Mouse (Mus musculus) neural tube, embryonic 11.5 days (tissue): Measurements from ENCODE around the gene Fxyd6. TPM values are rescaled to one million over a fixed set of nuclear protein-coding genes. Genes with fewer than 3 reads are reported as not detected.

ENCODE experiments used
- ATAC-seq: fragments of 200-750 bp; cut with Nextera tagmentation; 2 replicates; pipeline ENCODE4 v1.8.0; 2017; ENCODE audit warnings: moderate number of reproducible peaks, mild to moderate bottlenecking, moderate TSS enrichment, moderate library complexity; ENCODE audit not compliant: insufficient read depth, low FRiP score, low TSS enrichment
- DNase-seq: peaks from one replicate; pipeline ENCODE4 v3.0.0-alpha.2; 2015; ENCODE audit warnings: low spot score
- H3K27ac ChIP-seq: fragments of 300-500 bp; sonication (generic); 2 replicates; pipeline ENCODE4 v1.5.1; 2014; ENCODE audit warnings: low read depth, mild to moderate bottlenecking, low read length
- H3K27me3 ChIP-seq: fragments of 300-500 bp; sonication (generic); 2 replicates; pipeline ENCODE4 v1.6.1; 2014; ENCODE audit warnings: mild to moderate bottlenecking, low read length, mixed read lengths; ENCODE audit not compliant: control insufficient read depth, insufficient read depth
- H3K36me3 ChIP-seq: fragments of 300-500 bp; sonication (generic); 2 replicates; pipeline ENCODE4 v1.6.1; 2014; ENCODE audit warnings: mild to moderate bottlenecking, low read length, moderate library complexity, mixed read lengths; ENCODE audit not compliant: control insufficient read depth, insufficient read depth
- H3K4me1 ChIP-seq: fragments of 300-500 bp; sonication (generic); 2 replicates; pipeline ENCODE4 v1.6.1; 2014; ENCODE audit warnings: low read length, mixed read lengths; ENCODE audit not compliant: control insufficient read depth, insufficient read depth
- H3K4me2 ChIP-seq: fragments of 300-500 bp; sonication (generic); 2 replicates; pipeline ENCODE4 v1.6.1; 2014; ENCODE audit warnings: low read depth, mild to moderate bottlenecking, moderate library complexity
- H3K4me3 ChIP-seq: fragments of 300-500 bp; sonication (generic); 2 replicates; pipeline ENCODE4 v1.5.1; 2014; ENCODE audit warnings: low read depth, low read length
- H3K9ac ChIP-seq: fragments of 300-500 bp; sonication (generic); 2 replicates; pipeline ENCODE4 v1.6.1; 2014; ENCODE audit warnings: mild to moderate bottlenecking, low read length
- H3K9me3 ChIP-seq: fragments of 300-500 bp; sonication (generic); 2 replicates; pipeline ENCODE4 v1.6.1; 2016; ENCODE audit warnings: low read length; ENCODE audit not compliant: control insufficient read depth
- WGBS: fragments of 180-500 bp; shearing (Covaris S2); extraction: QIAGEN DNeasy Blood & Tissue Kit; methylation state at CpG from one replicate; pipeline ENCODE4 v1.1.7; 2014; 5-methylcytosine and 5-hydroxymethylcytosine counted together
- polyA plus RNA-seq: library from polyadenylated mRNA; unstranded; fragments of >200 nt; fragmentation: Nextera tagmentation; extraction: Ambion mirVana; gene quantifications from 2 replicates; pipeline ENCODE4 v1.2.1, GENCODE M21; 2014

Fxyd6 gene
- polyA plus RNA-seq, 1 experiment from 2014 or later: 109 TPM

- WGBS: 76% methylated on average over 7 of the region's 7 CpGs
- no peak for DNase-seq
- no peak for ATAC-seq
Measured at GRCm38 (mm10) chr9:45422761-45423298, 52.8 kb downstream of the Fxyd6 start.

GRCm38 (mm10) chr9:45426456-45426855, 56.5 kb downstream of the Fxyd6 start, which contains the start of gene Dscaml1:
Gene Dscaml1 (plus strand): TSS chr9:45426628.
- DNase-seq (no peak), ATAC-seq (no peak)
- H3K9ac ChIP-seq: no peak within 1 kb of the TSS
- peaks cover 28% of the 10 kb centered on the region for H3K27me3 ChIP-seq
- H3K4me3 ChIP-seq: no peak within 1 kb of the TSS
- no peak within 1 kb of the TSS for H3K27ac ChIP-seq
- H3K4me1 ChIP-seq: no peaks in the 10 kb centered on the region
- H3K36me3 ChIP-seq: no peaks in the 10 kb centered on the region
- no peaks in the 10 kb centered on the region for H3K9me3 ChIP-seq
- no peak within 1 kb of the TSS for H3K4me2 ChIP-seq
- 90% methylated on average over 4 of the region's 4 CpGs for WGBS

More at GRCm38 (mm10) chr9:45422761-45423298, 52.8 kb downstream of the Fxyd6 start:
- Histone ChIP-seq H3K27me3 (no peaks in the 10 kb centered on the region), H3K9ac (no peak overlapping the region), H3K4me2 (no peak overlapping the region), H3K36me3 (no peaks in the 10 kb centered on the region), H3K4me1 (no peaks in the 10 kb centered on the region), H3K9me3 (no peaks in the 10 kb centered on the region), H3K4me3 (no peak overlapping the region), H3K27ac (no peak overlapping the region)

GRCm38 (mm10) chr9:45429392-45429791, 59.4 kb downstream of the Fxyd6 start:
- H3K9me3 ChIP-seq: no peaks in the 10 kb centered on the region
- 37% methylated on average over 5 of the region's 5 CpGs for WGBS

GRCm38 (mm10) chr9:45429951-45430697, 60.1 kb downstream of the Fxyd6 start:
- WGBS: 2% methylated on average over 41 of the region's 54 CpGs
- no peak for ATAC-seq
- Histone ChIP-seq H3K9me3 (no peaks in the 10 kb centered on the region), H3K4me1 (no peaks in the 10 kb centered on the region), H3K4me3 (peak overlapping the region; percentile 33), H3K27ac (no peak overlapping the region), H3K27me3 (peaks cover 40% of the 10 kb centered on the region), H3K36me3 (no peaks in the 10 kb centered on the region), H3K4me2 (peak overlapping the region; percentile 42), H3K9ac (peak overlapping the region; percentile 10; the same call in 1 of the 2 replicates)
- peak; percentile 37 for DNase-seq

More at GRCm38 (mm10) chr9:45429392-45429791, 59.4 kb downstream of the Fxyd6 start:
- H3K27me3 ChIP-seq: peaks cover 40% of the 10 kb centered on the region
- no peak for ATAC-seq
- H3K36me3 ChIP-seq: no peaks in the 10 kb centered on the region
- H3K9ac ChIP-seq: no peak overlapping the region
- H3K4me3 ChIP-seq: no peak overlapping the region
- no peak overlapping the region for H3K27ac ChIP-seq
- no peaks in the 10 kb centered on the region for H3K4me1 ChIP-seq
- H3K4me2 ChIP-seq: no peak overlapping the region
- DNase-seq: no peak

GRCm38 (mm10) chr9:45430698-45430959, 60.6 kb downstream of the Fxyd6 start:
- Histone ChIP-seq H3K36me3 (no peaks in the 10 kb centered on the region), H3K4me2 (peak overlapping the region; percentile 42), H3K27ac (no peak overlapping the region), H3K4me3 (peak overlapping the region; percentile 33), H3K4me1 (no peaks in the 10 kb centered on the region), H3K27me3 (peaks cover 40% of the 10 kb centered on the region), H3K9me3 (no peaks in the 10 kb centered on the region), H3K9ac (peak overlapping the region; percentile 10; the same call in 1 of the 2 replicates)
- DNase-seq (no peak), ATAC-seq (no peak)
- 0% methylated on average over 15 of the region's 17 CpGs for WGBS

GRCm38 (mm10) chr9:45431150-45431549, 61.2 kb downstream of the Fxyd6 start:
- no peak for ATAC-seq
- Histone ChIP-seq H3K9me3 (no peaks in the 10 kb centered on the region), H3K4me2 (peak overlapping the region; percentile 42), H3K4me1 (no peaks in the 10 kb centered on the region), H3K27ac (no peak overlapping the region), H3K4me3 (peak overlapping the region; percentile 33), H3K27me3 (peaks cover 40% of the 10 kb centered on the region), H3K9ac (no peak overlapping the region), H3K36me3 (no peaks in the 10 kb centered on the region)
- no peak for DNase-seq
- 3% methylated on average over 26 of the region's 26 CpGs for WGBS

- ATAC-seq: no peak
- Histone ChIP-seq H3K4me3 (no peak overlapping the region), H3K9ac (no peak overlapping the region), H3K27me3 (peaks cover 40% of the 10 kb centered on the region), H3K36me3 (no peaks in the 10 kb centered on the region), H3K4me2 (no peak overlapping the region), H3K27ac (no peak overlapping the region), H3K4me1 (no peaks in the 10 kb centered on the region), H3K9me3 (no peaks in the 10 kb centered on the region)
- WGBS: 68% methylated on average over 12 of the region's 12 CpGs
- no peak for DNase-seq
Measured at GRCm38 (mm10) chr9:45432639-45433038, 62.7 kb downstream of the Fxyd6 start.

GRCm38 (mm10) chr9:45433119-45433518, 63.1 kb downstream of the Fxyd6 start:
- H3K9me3 ChIP-seq: no peaks in the 10 kb centered on the region
- 79% methylated on average over 9 of the region's 9 CpGs for WGBS
- H3K27ac ChIP-seq: no peak overlapping the region
- H3K4me1 ChIP-seq: no peaks in the 10 kb centered on the region
- DNase-seq (no peak), ATAC-seq (no peak)
- peaks cover 40% of the 10 kb centered on the region for H3K27me3 ChIP-seq
- no peaks in the 10 kb centered on the region for H3K36me3 ChIP-seq
- H3K9ac ChIP-seq: no peak overlapping the region
- H3K4me2 ChIP-seq: no peak overlapping the region
- no peak overlapping the region for H3K4me3 ChIP-seq

GRCm38 (mm10) chr9:45434171-45434570, 64.2 kb downstream of the Fxyd6 start:
- H3K27ac ChIP-seq: no peak overlapping the region
- peaks cover 35% of the 10 kb centered on the region for H3K27me3 ChIP-seq
- H3K36me3 ChIP-seq: no peaks in the 10 kb centered on the region
- 72% methylated on average over 2 of the region's 2 CpGs for whole genome bisulfite sequencing
- H3K4me2 ChIP-seq: no peak overlapping the region
- no peaks in the 10 kb centered on the region for H3K9me3 ChIP-seq
- no peak for DNase-seq
- H3K4me1 ChIP-seq: no peaks in the 10 kb centered on the region
- no peak overlapping the region for H3K9ac ChIP-seq
- ATAC-seq: no peak
- H3K4me3 ChIP-seq: no peak overlapping the region
